Mouse (Mus musculus) adrenal gland, adult 8-10 months (tissue): ENCODE results near the gene Cryl1. TPM values are rescaled to one million over a fixed set of nuclear protein-coding genes. Genes with fewer than 3 reads are reported as not detected.
A peak's percentile ranks its signal among the peaks of the same experiment; 100 is the strongest.

Source experiments
- DNase-seq: peaks from one replicate; pipeline ENCODE4 v3.0.0; 2022
- total RNA-seq, 4 experiments: library from RNA; stranded (reverse); gene quantifications; 2 replicates each; pipeline ENCODE4 v1.2.4; 2022

The Cryl1 gene
- 10 to 100 TPM; 11.2 to 16.0 (median 12.6) TPM for total RNA-seq

- DNase-seq, result peak; percentile 96
These were observed at the start of gene Cryl1 for GRCm38 (mm10) chr14:57398065-57398757. TSS of gene Cryl1 (minus strand) at chr14:57398529.

- DNase-seq, result no peak
These were observed 32.1 kb upstream of the Cryl1 start for GRCm38 (mm10) chr14:57430451-57430850.

GRCm38 (mm10) chr14:57424212-57424561 lies 25.9 kb upstream of the Cryl1 start:
- DNase-seq, result no peak

GRCm38 (mm10) chr14:57423432-57424211 lies 25.3 kb upstream of the Cryl1 start, which contains the start of gene Ift88:
TSS of gene Ift88 (plus strand) at chr14:57424062.
- peak; percentile 91 for DNase-seq

GRCm38 (mm10) chr14:57417187-57417586 lies 18.9 kb upstream of the Cryl1 start:
- DNase-seq, result no peak

- no peak for DNase-seq
These were observed 13.8 kb upstream of the Cryl1 start for GRCm38 (mm10) chr14:57412166-57412565.

- DNase-seq, result no peak
These were observed 10.8 kb upstream of the Cryl1 start for GRCm38 (mm10) chr14:57409106-57409505.

GRCm38 (mm10) chr14:57408100-57408499 lies 9.8 kb upstream of the Cryl1 start:
- DNase-seq, result no peak

GRCm38 (mm10) chr14:57407039-57407987 lies 9.0 kb upstream of the Cryl1 start:
- peak; percentile 15 for DNase-seq

- no peak for DNase-seq
These were observed 4.5 kb upstream of the Cryl1 start for GRCm38 (mm10) chr14:57402815-57403214.

GRCm38 (mm10) chr14:57398813-57399427 lies 591 bp upstream of the Cryl1 start:
- no peak for DNase-seq

- DNase-seq, result no peak
These were observed 1.1 kb downstream of the Cryl1 start for GRCm38 (mm10) chr14:57397221-57397620.

GRCm38 (mm10) chr14:57395470-57395869 lies 2.9 kb downstream of the Cryl1 start:
- no peak for DNase-seq

- no peak for DNase-seq
These were observed 6.1 kb downstream of the Cryl1 start for GRCm38 (mm10) chr14:57392278-57392677.

GRCm38 (mm10) chr14:57391621-57392020 lies 6.7 kb downstream of the Cryl1 start:
- no peak for DNase-seq

GRCm38 (mm10) chr14:57386758-57387561 lies 11.4 kb downstream of the Cryl1 start:
- DNase-seq, result no peak

- no peak for DNase-seq
These were observed 12.7 kb downstream of the Cryl1 start for GRCm38 (mm10) chr14:57385667-57386066.

GRCm38 (mm10) chr14:57377531-57377930 lies 20.8 kb downstream of the Cryl1 start:
- DNase-seq, result no peak

GRCm38 (mm10) chr14:57376956-57377355 lies 21.4 kb downstream of the Cryl1 start:
- DNase-seq, result no peak

GRCm38 (mm10) chr14:57376016-57376415 lies 22.3 kb downstream of the Cryl1 start:
- DNase-seq, result no peak

- DNase-seq, result no peak
These were observed 23.1 kb downstream of the Cryl1 start for GRCm38 (mm10) chr14:57375205-57375604.
